Mouse (Mus musculus): Measurements from ENCODE around the gene Gm28230. TPM values are rescaled to one million over a fixed set of nuclear protein-coding genes. Genes with fewer than 3 reads are reported as not detected.
A peak's percentile ranks its signal among the peaks of the same experiment; 100 is the strongest.

The Gm28230 gene
- polyA plus RNA-seq, 1 experiment from 2014 or later = not detected

- ATAC-seq (ENCODE audit: insufficient number of reproducible peaks, low FRiP score) = no peak
- Histone ChIP-seq H3K4me1 (replicated peaks) (peaks cover 16% of the 10 kb centered on the region), H3K4me3 (no peak overlapping the region), H3K36me3 (no peaks in the 10 kb centered on the region), H3K27ac (ENCODE audit: poor library complexity, severe bottlenecking) (no peak overlapping the region), H3K27me3 (replicated peaks) (peaks cover 93% of the 10 kb centered on the region), H3K9me3 (replicated peaks) (no peaks in the 10 kb centered on the region), H3K9ac (no peak overlapping the region), H3K4me2 (no peak overlapping the region)
- 10% methylated on average over 11 of the region's 11 CpGs for WGBS
Observed at GRCm38 (mm10) chr2:74747661-74748141, 21.2 kb downstream of the Gm28230 start.

GRCm38 (mm10) chr2:74748436-74748995 is 22.0 kb downstream of the Gm28230 start:
- ATAC-seq (ENCODE audit: insufficient number of reproducible peaks, low FRiP score) = no peak
- no peak overlapping the region for H3K9ac ChIP-seq
- H3K4me2 ChIP-seq = no peak overlapping the region
- H3K36me3 ChIP-seq = no peaks in the 10 kb centered on the region
- 11% methylated on average over 9 of the region's 9 CpGs for WGBS
- H3K27ac ChIP-seq (ENCODE audit: poor library complexity, severe bottlenecking) = no peak overlapping the region
- peaks cover 22% of the 10 kb centered on the region for H3K4me1 ChIP-seq (replicated peaks)
- no peaks in the 10 kb centered on the region for H3K9me3 ChIP-seq (replicated peaks)
- no peak overlapping the region for H3K4me3 ChIP-seq
- H3K27me3 ChIP-seq (replicated peaks) = peaks cover 94% of the 10 kb centered on the region

GRCm38 (mm10) chr2:74749337-74750121 is 23.0 kb downstream of the Gm28230 start:
- H3K27me3 ChIP-seq (replicated peaks) = peaks cover 94% of the 10 kb centered on the region
- peak overlapping the region; percentile 31 for H3K4me3 ChIP-seq
- peak; percentile 62; the same call in 1 of the 2 replicates for ATAC-seq (ENCODE audit: insufficient number of reproducible peaks, low FRiP score)
- peaks cover 22% of the 10 kb centered on the region for H3K4me1 ChIP-seq (replicated peaks)
- peak overlapping the region; percentile 62 for H3K4me2 ChIP-seq
- no peak overlapping the region for H3K27ac ChIP-seq (ENCODE audit: poor library complexity, severe bottlenecking)
- H3K36me3 ChIP-seq = no peaks in the 10 kb centered on the region
- H3K9me3 ChIP-seq (replicated peaks) = no peaks in the 10 kb centered on the region
- under 1% methylated on average over 47 of the region's 47 CpGs for WGBS
- H3K9ac ChIP-seq = no peak overlapping the region

GRCm38 (mm10) chr2:74750731-74751250 is 24.3 kb downstream of the Gm28230 start:
- ATAC-seq (ENCODE audit: insufficient number of reproducible peaks, low FRiP score) = no peak
- Histone ChIP-seq H3K9me3 (replicated peaks) (no peaks in the 10 kb centered on the region), H3K27me3 (replicated peaks) (peaks cover 91% of the 10 kb centered on the region), H3K9ac (no peak overlapping the region), H3K4me2 (no peak overlapping the region), H3K27ac (ENCODE audit: poor library complexity, severe bottlenecking) (no peak overlapping the region), H3K4me3 (no peak overlapping the region), H3K36me3 (no peaks in the 10 kb centered on the region), H3K4me1 (replicated peaks) (peaks cover 22% of the 10 kb centered on the region)
- 33% methylated on average over 5 of the region's 5 CpGs for WGBS

GRCm38 (mm10) chr2:74751861-74752260 is 25.3 kb downstream of the Gm28230 start:
- Histone ChIP-seq H3K27me3 (replicated peaks) (peaks cover 84% of the 10 kb centered on the region), H3K36me3 (no peaks in the 10 kb centered on the region), H3K9ac (no peak overlapping the region), H3K4me1 (replicated peaks) (peaks cover 18% of the 10 kb centered on the region), H3K4me3 (no peak overlapping the region), H3K9me3 (replicated peaks) (no peaks in the 10 kb centered on the region), H3K27ac (ENCODE audit: poor library complexity, severe bottlenecking) (no peak overlapping the region), H3K4me2 (no peak overlapping the region)
- 89% methylated on average over 1 of the region's 1 CpGs for WGBS
- ATAC-seq (ENCODE audit: insufficient number of reproducible peaks, low FRiP score) = no peak

- no peak for ATAC-seq (ENCODE audit: insufficient number of reproducible peaks, low FRiP score)
- Histone ChIP-seq H3K27me3 (replicated peaks) (peaks cover 78% of the 10 kb centered on the region), H3K4me1 (replicated peaks) (peaks cover 17% of the 10 kb centered on the region), H3K36me3 (no peaks in the 10 kb centered on the region), H3K27ac (ENCODE audit: poor library complexity, severe bottlenecking) (no peak overlapping the region), H3K4me3 (peak overlapping the region; percentile 39), H3K4me2 (peak overlapping the region; percentile 63), H3K9ac (0 out of 2 replicates have a peak overlapping the region, but pooled peaks have one; percentile 28), H3K9me3 (replicated peaks) (no peaks in the 10 kb centered on the region)
- WGBS = 3% methylated on average over 45 of the region's 45 CpGs
Observed at GRCm38 (mm10) chr2:74752431-74753174, 26.1 kb downstream of the Gm28230 start.

- Histone ChIP-seq H3K9me3 (replicated peaks) (no peaks in the 10 kb centered on the region), H3K36me3 (no peaks in the 10 kb centered on the region), H3K9ac (0 out of 2 replicates have a peak overlapping the region, but pooled peaks have one; percentile 28), H3K4me3 (peak overlapping the region; percentile 39), H3K27ac (ENCODE audit: poor library complexity, severe bottlenecking) (no peak overlapping the region), H3K4me1 (replicated peaks) (peaks cover 17% of the 10 kb centered on the region), H3K4me2 (peak overlapping the region; percentile 63), H3K27me3 (replicated peaks) (peaks cover 78% of the 10 kb centered on the region)
- 1% methylated on average over 25 of the region's 25 CpGs for WGBS
- ATAC-seq (ENCODE audit: insufficient number of reproducible peaks, low FRiP score) = no peak
Observed at GRCm38 (mm10) chr2:74753175-74753523, 26.6 kb downstream of the Gm28230 start.

GRCm38 (mm10) chr2:74753711-74754110 is 27.2 kb downstream of the Gm28230 start:
- ATAC-seq (ENCODE audit: insufficient number of reproducible peaks, low FRiP score) = no peak
- H3K9ac ChIP-seq = no peak overlapping the region

GRCm38 (mm10) chr2:74760146-74760545 is 33.6 kb downstream of the Gm28230 start:
- ATAC-seq (ENCODE audit: insufficient number of reproducible peaks, low FRiP score) = no peak
- Histone ChIP-seq H3K36me3 (no peaks in the 10 kb centered on the region), H3K27ac (ENCODE audit: poor library complexity, severe bottlenecking) (no peak overlapping the region), H3K4me2 (no peak overlapping the region), H3K9me3 (replicated peaks) (no peaks in the 10 kb centered on the region), H3K27me3 (replicated peaks) (peaks cover 76% of the 10 kb centered on the region), H3K9ac (no peak overlapping the region), H3K4me1 (replicated peaks) (peaks cover 18% of the 10 kb centered on the region), H3K4me3 (no peak overlapping the region)
- 5% methylated on average over 1 of the region's 1 CpGs for WGBS

More at GRCm38 (mm10) chr2:74753711-74754110, 27.2 kb downstream of the Gm28230 start:
- peaks cover 80% of the 10 kb centered on the region for H3K27me3 ChIP-seq (replicated peaks)
- no peak overlapping the region for H3K4me2 ChIP-seq
- WGBS = 33% methylated on average over 5 of the region's 5 CpGs
- no peak overlapping the region for H3K27ac ChIP-seq (ENCODE audit: poor library complexity, severe bottlenecking)
- no peaks in the 10 kb centered on the region for H3K9me3 ChIP-seq (replicated peaks)
- H3K4me3 ChIP-seq = no peak overlapping the region
- H3K4me1 ChIP-seq (replicated peaks) = peaks cover 17% of the 10 kb centered on the region
- H3K36me3 ChIP-seq = no peaks in the 10 kb centered on the region

GRCm38 (mm10) chr2:74761941-74762340 is 35.4 kb downstream of the Gm28230 start:
- peaks cover 81% of the 10 kb centered on the region for H3K27me3 ChIP-seq (replicated peaks)
- H3K4me2 ChIP-seq = peak overlapping the region; percentile 83
- H3K9me3 ChIP-seq (replicated peaks) = no peaks in the 10 kb centered on the region
- H3K4me3 ChIP-seq = no peak overlapping the region
- peaks cover 18% of the 10 kb centered on the region for H3K4me1 ChIP-seq (replicated peaks)
- 9% methylated on average over 13 of the region's 13 CpGs for WGBS
- H3K9ac ChIP-seq = no peak overlapping the region
- no peak for ATAC-seq (ENCODE audit: insufficient number of reproducible peaks, low FRiP score)
- H3K36me3 ChIP-seq = no peaks in the 10 kb centered on the region
- no peak overlapping the region for H3K27ac ChIP-seq (ENCODE audit: poor library complexity, severe bottlenecking)
